Mouse (Mus musculus) CH12.LX (cell line): Measurements from ENCODE around the gene Sp3. TPM values are rescaled to one million over a fixed set of nuclear protein-coding genes. Genes with fewer than 3 reads are reported as not detected.

ENCODE experiments used
- DNase-seq: peaks from one replicate; pipeline ENCODE4 v3.0.0-alpha.2; 2013; ENCODE audit errors: extremely low read depth
- H3K27ac ChIP-seq: 2 replicates; pipeline ENCODE4 v1.5.1; 2012; ENCODE audit warnings: low read depth, mild to moderate bottlenecking, control low read depth, moderate library complexity; ENCODE audit not compliant: insufficient read depth
- H3K27me3 ChIP-seq: replicated peaks from 2 replicates; pipeline ENCODE3; 2012; ENCODE audit warnings: inconsistent platforms
- H3K36me3 ChIP-seq, 2 experiments: replicated peaks in 1 of 2; 2 replicates each; pipeline versions ENCODE3 to v1.6.1; 2012; ENCODE audit warnings: inconsistent platforms in 1 of 2, low read length in 1 of 2, mild to moderate bottlenecking in 1 of 2, mixed read lengths in 1 of 2, moderate library complexity in 1 of 2; ENCODE audit not compliant: control insufficient read depth in 1 of 2, insufficient read depth in 1 of 2
- H3K4me1 ChIP-seq, 2 experiments: 2 replicates each; pipeline ENCODE4 v1.6.1; 2012; ENCODE audit warnings: inconsistent platforms in 1 of 2, moderate library complexity in 1 of 2; ENCODE audit not compliant: insufficient read depth in 2 of 2, control insufficient read depth in 1 of 2
- H3K4me2 ChIP-seq: 2 replicates; pipeline ENCODE4 v1.6.1; 2012; ENCODE audit warnings: low read depth, mild to moderate bottlenecking, control low read depth; ENCODE audit not compliant: poor library complexity, insufficient read depth, severe bottlenecking
- H3K4me3 ChIP-seq, 3 experiments: fragments of 150-350 bp in 1 of 3; sonication (generic) in 1 of 3; replicated peaks in 1 of 3; 2 replicates each; pipeline versions ENCODE3 to v1.5.1; 2011 to 2012; ENCODE audit warnings: low read depth in 2 of 3, low read length in 2 of 3, mild to moderate bottlenecking in 2 of 3, moderate library complexity in 2 of 3, control low read depth in 1 of 3, improper control_type of control experiment in 1 of 3, inconsistent platforms in 1 of 3, mixed read lengths in 1 of 3; ENCODE audit not compliant: poor library complexity in 1 of 3
- H3K79me2 ChIP-seq: replicated peaks from 2 replicates; pipeline ENCODE4 v1.6.1; 2012; ENCODE audit warnings: mild to moderate bottlenecking, moderate library complexity; ENCODE audit not compliant: control insufficient read depth, poor library complexity, insufficient read depth, severe bottlenecking; ENCODE audit errors: extremely low read depth
- H3K9ac ChIP-seq: 2 replicates; pipeline ENCODE4 v1.6.1; 2012; ENCODE audit warnings: low read depth, mild to moderate bottlenecking, control low read depth, moderate library complexity; ENCODE audit not compliant: insufficient read depth
- H3K9me3 ChIP-seq: replicated peaks from 2 replicates; pipeline ENCODE3; 2012; ENCODE audit warnings: low read length, inconsistent platforms, mixed read lengths
- BHLHE40 ChIP-seq: IDR thresholded peaks from 2 replicates; pipeline ENCODE4 v1.6.1; 2011; ENCODE audit warnings: mild to moderate bottlenecking, low read depth, low read length, improper control_type of control experiment
- CHD1 ChIP-seq: IDR thresholded peaks from 2 replicates; pipeline ENCODE4 v1.6.1; 2012; ENCODE audit warnings: low read depth, low read length, improper control_type of control experiment, inconsistent platforms
- CHD2 ChIP-seq: IDR thresholded peaks from 2 replicates; pipeline ENCODE4 v1.6.1; 2011; ENCODE audit warnings: low read length, improper control_type of control experiment
- CTCF ChIP-seq, 2 experiments: IDR thresholded peaks in 1 of 2; conservative IDR thresholded peaks in 1 of 2; 2 replicates each; pipeline ENCODE4 v1.5.1; 2011 to 2012; ENCODE audit warnings: low read depth in 2 of 2, low read length in 2 of 2, improper control_type of control experiment in 1 of 2, inconsistent platforms in 1 of 2, mild to moderate bottlenecking in 1 of 2, moderate library complexity in 1 of 2
- E2F4 ChIP-seq: IDR thresholded peaks from 2 replicates; pipeline ENCODE4 v1.6.1; 2011; ENCODE audit warnings: low read depth, low read length, improper control_type of control experiment; ENCODE audit not compliant: insufficient replicate concordance
- ELF1 ChIP-seq: IDR thresholded peaks from 2 replicates; pipeline ENCODE4 v1.6.1; 2014; ENCODE audit warnings: low read depth, mild to moderate bottlenecking, inconsistent platforms, low read length, improper control_type of control experiment
- ETS1 ChIP-seq: conservative IDR thresholded peaks from 2 replicates; pipeline ENCODE4 v1.6.1; 2012; ENCODE audit warnings: low read depth, mild to moderate bottlenecking, inconsistent platforms, low read length, improper control_type of control experiment, moderate library complexity
- IRF4 ChIP-seq: IDR thresholded peaks from 2 replicates; pipeline ENCODE4 v1.6.1; 2014; ENCODE audit warnings: low read depth, mild to moderate bottlenecking, inconsistent platforms, low read length, improper control_type of control experiment
- JUND ChIP-seq: conservative IDR thresholded peaks from 2 replicates; pipeline ENCODE4 v1.6.1; 2011; ENCODE audit warnings: low read depth, low read length, improper control_type of control experiment
- MAFK ChIP-seq: IDR thresholded peaks from 2 replicates; pipeline ENCODE4 v1.6.1; 2011; ENCODE audit warnings: low read length, improper control_type of control experiment; ENCODE audit not compliant: insufficient replicate concordance
- MAX ChIP-seq: IDR thresholded peaks from 2 replicates; pipeline ENCODE4 v1.6.1; 2011; ENCODE audit warnings: low read length, improper control_type of control experiment
- MAZ ChIP-seq: IDR thresholded peaks from 2 replicates; pipeline ENCODE4 v1.6.1; 2012; ENCODE audit warnings: low read depth, mild to moderate bottlenecking, inconsistent platforms, low read length, improper control_type of control experiment, moderate library complexity
- MEF2A ChIP-seq: IDR thresholded peaks from 2 replicates; pipeline ENCODE4 v1.6.1; 2014; ENCODE audit warnings: low read depth, mild to moderate bottlenecking, inconsistent platforms, low read length, improper control_type of control experiment, borderline replicate concordance
- MXI1 ChIP-seq: IDR thresholded peaks from 2 replicates; pipeline ENCODE4 v1.6.1; 2011; ENCODE audit warnings: mild to moderate bottlenecking, low read depth, low read length, improper control_type of control experiment
- MYC ChIP-seq: IDR thresholded peaks from 2 replicates; pipeline ENCODE4 v1.6.1; 2011; ENCODE audit warnings: low read depth, mild to moderate bottlenecking, improper control_type of control experiment, low read length
- NELFE ChIP-seq: IDR thresholded peaks from 2 replicates; pipeline ENCODE4 v1.6.1; 2011; ENCODE audit warnings: low read depth, low read length, improper control_type of control experiment
- NRF1 ChIP-seq: IDR thresholded peaks from 2 replicates; pipeline ENCODE4 v1.6.1; 2014; ENCODE audit warnings: low read depth, mild to moderate bottlenecking, inconsistent platforms, low read length, improper control_type of control experiment, moderate library complexity
- PAX5 ChIP-seq: IDR thresholded peaks from 2 replicates; pipeline ENCODE4 v1.6.1; 2012; ENCODE audit warnings: low read length, inconsistent platforms, mixed read lengths
- POLR2A ChIP-seq: IDR thresholded peaks from 2 replicates; pipeline ENCODE4 v1.6.1; 2011; ENCODE audit warnings: low read depth, mild to moderate bottlenecking, improper control_type of control experiment, low read length
- POLR2AphosphoS2 ChIP-seq: IDR thresholded peaks from 2 replicates; pipeline ENCODE4 v1.6.1; 2011; ENCODE audit warnings: low read depth, low read length, improper control_type of control experiment
- RAD21 ChIP-seq: IDR thresholded peaks from 2 replicates; pipeline ENCODE4 v1.6.1; 2011; ENCODE audit warnings: low read depth, mild to moderate bottlenecking, low read length, improper control_type of control experiment, moderate library complexity
- RCOR1 ChIP-seq: conservative IDR thresholded peaks from 2 replicates; pipeline ENCODE4 v1.6.1; 2012; ENCODE audit warnings: low read depth, mild to moderate bottlenecking, inconsistent platforms, low read length, improper control_type of control experiment
- SIN3A ChIP-seq: IDR thresholded peaks from 2 replicates; pipeline ENCODE4 v1.6.1; 2012; ENCODE audit warnings: low read length, improper control_type of control experiment, inconsistent platforms
- SMC3 ChIP-seq: IDR thresholded peaks from 2 replicates; pipeline ENCODE4 v1.6.1; 2011; ENCODE audit warnings: low read depth, low read length, improper control_type of control experiment
- TBP ChIP-seq: conservative IDR thresholded peaks from 2 replicates; pipeline ENCODE4 v1.6.1; 2011; ENCODE audit warnings: low read depth, low read length, improper control_type of control experiment
- TCF12 ChIP-seq: IDR thresholded peaks from 2 replicates; pipeline ENCODE4 v1.6.1; 2014; ENCODE audit warnings: low read depth, mild to moderate bottlenecking, inconsistent platforms, low read length, improper control_type of control experiment
- UBTF ChIP-seq: IDR thresholded peaks from 2 replicates; pipeline ENCODE4 v1.6.1; 2012; ENCODE audit warnings: low read depth, mild to moderate bottlenecking, inconsistent platforms, low read length, improper control_type of control experiment, moderate library complexity
- USF1 ChIP-seq: IDR thresholded peaks from 2 replicates; pipeline ENCODE4 v1.6.1; 2014; ENCODE audit warnings: low read depth, mild to moderate bottlenecking, inconsistent platforms, low read length, improper control_type of control experiment
- USF2 ChIP-seq: conservative IDR thresholded peaks from 2 replicates; pipeline ENCODE4 v1.6.1; 2011; ENCODE audit warnings: low read depth, low read length, improper control_type of control experiment
- ZC3H11A ChIP-seq: IDR thresholded peaks from 2 replicates; pipeline ENCODE4 v1.6.1; 2012; ENCODE audit warnings: low read depth, mild to moderate bottlenecking, inconsistent platforms, low read length, improper control_type of control experiment
- ZKSCAN1 ChIP-seq: IDR thresholded peaks from 2 replicates; pipeline ENCODE4 v1.6.1; 2012; ENCODE audit warnings: low read depth, inconsistent platforms, low read length, improper control_type of control experiment, borderline replicate concordance
- ZMIZ1 ChIP-seq: IDR thresholded peaks from 2 replicates; pipeline ENCODE4 v1.6.1; 2012; ENCODE audit warnings: low read depth, mild to moderate bottlenecking, inconsistent platforms, low read length, improper control_type of control experiment
- ZNF384 ChIP-seq: IDR thresholded peaks from 2 replicates; pipeline ENCODE4 v1.6.1; 2012; ENCODE audit warnings: low read depth, low read length, improper control_type of control experiment, inconsistent platforms
- dilution Hi-C: fragments of 300-500 bp; cut with MboI; formaldehyde crosslinking; loops from 2 replicates; pipeline ENCODE4 v1.14.3; 2020; ENCODE audit warnings: low sequenced_read_pairs; ENCODE audit not compliant: extremely low pct_unique_long_range_greater_than_20kb, extremely low pct_ligation_motif_present
- in situ Hi-C: fragments of 300-500 bp; cut with MboI; formaldehyde crosslinking; loops from 3 replicates; pipeline ENCODE4 v1.14.3; 2019; ENCODE audit warnings: low sequenced_read_pairs, low pct_ligation_motif_present, low pct_unique_long_range_greater_than_20kb, mixed read lengths
- polyA plus RNA-seq: library from polyadenylated mRNA; unstranded; fragments of >175 nt; gene quantifications from 2 replicates; pipeline ENCODE4 v1.2.1, GENCODE M21; 2012; ENCODE audit warnings: low read depth; ENCODE audit not compliant: insufficient read length
- total RNA-seq, 2 experiments: library from RNA; depleted of rRNA; stranded (reverse); fragments of 300-350 nt in 1 of 2; fragments of >200 nt in 1 of 2; gene quantifications; 2 replicates each; pipeline ENCODE4 v1.2.3; 2012 to 2014

Sp3 gene
- total and polyA plus RNA-seq, 3 experiments: 37.7 to 86.8 (median 40.4) TPM

- TF ChIP-seq NELFE: peak; percentile 54
- TF ChIP-seq MEF2A: no peak; the same call in 1 of the 2 replicates
- TF ChIP-seq ZKSCAN1: no peak
- TF ChIP-seq JUND: peak; percentile 63; the same call in 1 of the 2 replicates
- TF ChIP-seq MAX: peak; percentile 68; the same call in 1 of the 2 replicates
- no peak for TF ChIP-seq CTCF (conservative IDR thresholded peaks at IDR 0.05 in 1 of 2, IDR thresholded peaks at IDR 0.05 in 1 of 2; ENCODE audit: low read depth in 2 of 2, low read length in 2 of 2)
- peak; percentile 22 for TF ChIP-seq CHD1
- TF ChIP-seq ZMIZ1: no peak
- TF ChIP-seq BHLHE40: no peak; the same call in none of the 2 replicates
- TF ChIP-seq TBP: peak; percentile 56; the same call in 1 of the 2 replicates
- TF ChIP-seq MAFK: peak; percentile 52; the same call in 1 of the 2 replicates
- TF ChIP-seq CHD2: peak; percentile 98
- TF ChIP-seq RAD21: peak; percentile 18
- 0 out of 2 replicates have a peak, but pooled peaks have one; percentile 51 for TF ChIP-seq E2F4
- no peak for TF ChIP-seq MYC
- TF ChIP-seq MXI1: peak; percentile 76
Observed at GRCm38 (mm10) chr2:73003751-73004717, 23.8 kb upstream of the Sp3 start (continued).

GRCm38 (mm10) chr2:73003049-73003448, 22.8 kb upstream of the Sp3 start:
- Histone ChIP-seq H3K9ac (peak overlapping the region; percentile 62), H3K4me3 (peak overlapping the region in 2 of 3 experiments; percentile 45 to 50), H3K9me3 (peaks cover 2% of the 10 kb centered on the region), H3K27me3 (no peaks in the 10 kb centered on the region), H3K79me2 (no peaks in the 10 kb centered on the region), H3K4me2 (peak overlapping the region; percentile 65), H3K36me3 (no peaks in the 10 kb centered on the region), H3K4me1 (peaks cover 11 to 41% of the 10 kb centered on the region in 2 experiments), H3K27ac (peak overlapping the region; percentile 100)
- peak; percentile 96 for DNase-seq
- in situ Hi-C loops (no loop called here), dilution Hi-C loops (no loop called here)
- TF ChIP-seq USF2: no peak
- no peak for TF ChIP-seq RCOR1
- TF ChIP-seq CHD2: no peak
- 0 out of 2 replicates have a peak, but pooled peaks have one; percentile 73 for TF ChIP-seq UBTF
- no peak for TF ChIP-seq USF1
- TF ChIP-seq ETS1: peak; percentile 70
- no peak for TF ChIP-seq JUND
- no peak for TF ChIP-seq MAX
- 0 out of 2 replicates have a peak, but pooled peaks have one; percentile 71 for TF ChIP-seq MYC
- TF ChIP-seq ELF1: peak; percentile 77
- peak; percentile 47 for TF ChIP-seq BHLHE40
- TF ChIP-seq MXI1: no peak
- peak; percentile 85 for TF ChIP-seq TCF12
- peak; percentile 95 for TF ChIP-seq MAZ
- TF ChIP-seq TBP: peak; percentile 81
- TF ChIP-seq POLR2A: peak; percentile 79
- TF ChIP-seq POLR2AphosphoS2: peak; percentile 56; the same call in 1 of the 2 replicates
- TF ChIP-seq MAFK: no peak
- no peak for TF ChIP-seq PAX5
- TF ChIP-seq IRF4: peak; percentile 83
- no peak; the same call in none of the 2 replicates for TF ChIP-seq RAD21
- no peak for TF ChIP-seq ZNF384
- peak; percentile 73 for TF ChIP-seq MEF2A
- no peak for TF ChIP-seq CTCF (conservative IDR thresholded peaks at IDR 0.05 in 1 of 2, IDR thresholded peaks at IDR 0.05 in 1 of 2; ENCODE audit: low read depth in 2 of 2, low read length in 2 of 2)
- no peak for TF ChIP-seq ZKSCAN1
- TF ChIP-seq SIN3A: peak; percentile 76
- no peak for TF ChIP-seq ZC3H11A
- TF ChIP-seq NRF1: no peak
- TF ChIP-seq SMC3: peak; percentile 35
